Mouse (Mus musculus): ENCODE results near the gene BC005624. TPM values are rescaled to one million over a fixed set of nuclear protein-coding genes. Genes with fewer than 3 reads are reported as not detected.
"Not testable (repeated sequence)": the region's sequence is repeated elsewhere in the genome, so short reads cannot be mapped to it uniquely, and the experiment has no call there.

The BC005624 gene
- polyA plus RNA-seq, 1 experiment from 2014 or later, result 53.5 TPM

DNA sequence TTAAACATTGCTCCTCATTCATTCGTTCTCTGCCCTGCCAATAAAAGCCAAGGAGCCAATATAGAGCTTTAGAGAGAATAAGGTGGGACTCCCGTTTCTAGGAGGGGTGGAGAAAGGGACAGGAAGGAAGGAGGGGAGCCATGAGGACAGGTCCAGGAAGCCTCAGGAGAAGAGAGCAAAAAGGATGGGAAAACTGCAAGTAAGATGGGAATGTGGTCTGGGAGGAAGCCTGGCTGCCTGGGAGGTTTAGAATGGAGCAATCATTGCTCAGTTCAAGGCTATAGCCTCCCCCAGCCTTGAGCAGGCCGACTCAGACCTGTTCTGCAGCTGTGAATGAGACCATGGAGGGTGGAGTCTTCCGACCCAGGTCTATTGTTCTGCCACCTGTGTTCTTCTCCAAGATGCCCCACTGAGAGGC, 43.4 kb downstream of the BC005624 start:
- no peak overlapping the region for H3K27ac ChIP-seq (ENCODE audit: low read depth, low read length)
- no peak overlapping the region for H3K9ac ChIP-seq (ENCODE audit: low read depth, low read length)
- H3K4me3 ChIP-seq (ENCODE audit: low read depth, low read length), result no peak overlapping the region
- ATAC-seq (replicated peaks; ENCODE audit: low FRiP score), result no peak
- no peak for DNase-seq (ENCODE audit: low spot score)
- WGBS, result 48% methylated on average over 4 of the region's 4 CpGs
- no peaks in the 10 kb centered on the region for H3K27me3 ChIP-seq (replicated peaks; ENCODE audit: control insufficient read depth, insufficient read depth, low read length)
- H3K36me3 ChIP-seq (ENCODE audit: control insufficient read depth, insufficient read depth, low read length), result no peaks in the 10 kb centered on the region
- no peak overlapping the region for H3K4me2 ChIP-seq
- no peaks in the 10 kb centered on the region for H3K4me1 ChIP-seq (replicated peaks; ENCODE audit: control insufficient read depth, insufficient read depth, low read length)
- H3K9me3 ChIP-seq (ENCODE audit: control insufficient read depth, low read length), result no peaks in the 10 kb centered on the region

GRCm38 (mm10) chr2:30937731-30938130, 44.3 kb downstream of the BC005624 start:
- ATAC-seq (replicated peaks; ENCODE audit: low FRiP score) (no peak), DNase-seq (ENCODE audit: low spot score) (no peak)
- H3K27me3 ChIP-seq (replicated peaks; ENCODE audit: control insufficient read depth, insufficient read depth, low read length), result no peaks in the 10 kb centered on the region
- H3K4me2 ChIP-seq, result no peak overlapping the region
- no peak overlapping the region for H3K9ac ChIP-seq (ENCODE audit: low read depth, low read length)
- H3K9me3 ChIP-seq (ENCODE audit: control insufficient read depth, low read length), result no peaks in the 10 kb centered on the region
- no peak overlapping the region for H3K27ac ChIP-seq (ENCODE audit: low read depth, low read length)
- no peak overlapping the region for H3K4me3 ChIP-seq (ENCODE audit: low read depth, low read length)
- no peaks in the 10 kb centered on the region for H3K4me1 ChIP-seq (replicated peaks; ENCODE audit: control insufficient read depth, insufficient read depth, low read length)
- WGBS, result 81% methylated on average over 8 of the region's 8 CpGs
- H3K36me3 ChIP-seq (ENCODE audit: control insufficient read depth, insufficient read depth, low read length), result no peaks in the 10 kb centered on the region

GRCm38 (mm10) chr2:30936808-30937207, 45.2 kb downstream of the BC005624 start:
- DNase-seq (ENCODE audit: low spot score) (no peak), ATAC-seq (replicated peaks; ENCODE audit: low FRiP score) (no peak)
- WGBS, result 78% methylated on average over 3 of the region's 3 CpGs
- H3K4me3 ChIP-seq (ENCODE audit: low read depth, low read length), result no peak overlapping the region
- no peak overlapping the region for H3K9ac ChIP-seq (ENCODE audit: low read depth, low read length)
- H3K9me3 ChIP-seq (ENCODE audit: control insufficient read depth, low read length), result no peaks in the 10 kb centered on the region
- H3K4me2 ChIP-seq, result no peak overlapping the region
- H3K27me3 ChIP-seq (replicated peaks; ENCODE audit: control insufficient read depth, insufficient read depth, low read length), result no peaks in the 10 kb centered on the region
- H3K36me3 ChIP-seq (ENCODE audit: control insufficient read depth, insufficient read depth, low read length), result no peaks in the 10 kb centered on the region
- H3K4me1 ChIP-seq (replicated peaks; ENCODE audit: control insufficient read depth, insufficient read depth, low read length), result no peaks in the 10 kb centered on the region
- no peak overlapping the region for H3K27ac ChIP-seq (ENCODE audit: low read depth, low read length)

DNA sequence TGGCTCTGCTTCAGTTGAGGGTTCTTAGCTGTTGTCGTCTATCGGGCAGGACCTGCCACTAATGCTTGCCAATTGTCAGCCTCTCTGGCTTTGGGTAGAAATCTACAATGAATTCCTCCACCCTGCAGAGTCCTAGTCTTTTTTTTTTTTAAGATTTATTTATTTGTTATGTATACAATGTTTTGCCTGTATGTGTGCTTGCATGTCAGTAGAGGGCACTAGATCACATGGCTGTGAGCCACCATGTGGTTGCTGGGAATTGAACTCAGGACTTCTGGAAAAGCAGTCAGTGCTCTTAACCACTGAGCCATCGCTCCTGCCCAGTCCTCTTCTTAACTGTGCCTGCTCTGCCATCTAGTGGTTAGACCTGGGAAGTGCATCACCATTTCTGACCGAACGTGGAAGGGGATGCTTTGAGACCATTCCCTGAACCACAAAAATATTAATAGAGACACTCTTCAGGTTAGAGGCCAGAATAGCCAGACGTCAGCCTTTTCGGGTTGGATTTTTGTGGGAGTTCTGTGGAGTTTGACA, 48.0 kb downstream of the BC005624 start:
- 18% methylated on average over 7 of the region's 7 CpGs for WGBS
- peaks cover 7% of the 10 kb centered on the region for H3K4me1 ChIP-seq (replicated peaks; ENCODE audit: control insufficient read depth, insufficient read depth, low read length)
- ATAC-seq (replicated peaks; ENCODE audit: low FRiP score) (no peak), DNase-seq (ENCODE audit: low spot score) (no peak)
- no peak overlapping the region for H3K27ac ChIP-seq (ENCODE audit: low read depth, low read length)
- no peak overlapping the region for H3K9ac ChIP-seq (ENCODE audit: low read depth, low read length)
- no peak overlapping the region for H3K4me2 ChIP-seq
- no peaks in the 10 kb centered on the region for H3K36me3 ChIP-seq (ENCODE audit: control insufficient read depth, insufficient read depth, low read length)
- no peak overlapping the region for H3K4me3 ChIP-seq (ENCODE audit: low read depth, low read length)
- no peaks in the 10 kb centered on the region for H3K9me3 ChIP-seq (ENCODE audit: control insufficient read depth, low read length)
- H3K27me3 ChIP-seq (replicated peaks; ENCODE audit: control insufficient read depth, insufficient read depth, low read length), result no peaks in the 10 kb centered on the region

DNA sequence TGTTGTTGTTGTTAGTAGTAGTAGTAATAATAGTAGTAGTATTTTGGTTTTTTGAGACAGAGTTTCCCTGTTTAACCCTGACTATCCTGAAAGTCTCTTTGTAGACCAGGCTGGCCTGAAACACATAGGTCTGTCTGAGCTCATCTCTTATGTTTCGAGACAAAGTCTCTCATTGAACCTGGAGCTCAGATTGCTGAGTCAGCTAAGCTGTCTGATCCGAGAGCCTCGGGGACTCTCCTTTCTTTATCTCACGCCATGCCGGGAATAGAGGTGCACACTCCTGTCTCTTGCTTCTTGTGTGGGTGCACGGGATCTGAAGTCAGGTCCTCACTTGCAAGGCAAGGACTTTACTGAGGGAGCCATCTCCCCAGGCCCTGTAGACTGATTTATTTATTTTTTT, 49.0 kb downstream of the BC005624 start:
- Histone ChIP-seq H3K4me3 (ENCODE audit: low read depth, low read length) (no peak overlapping the region), H3K9ac (ENCODE audit: low read depth, low read length) (no peak overlapping the region), H3K36me3 (ENCODE audit: control insufficient read depth, insufficient read depth, low read length) (no peaks in the 10 kb centered on the region), H3K9me3 (ENCODE audit: control insufficient read depth, low read length) (no peaks in the 10 kb centered on the region), H3K27me3 (replicated peaks; ENCODE audit: control insufficient read depth, insufficient read depth, low read length) (no peaks in the 10 kb centered on the region), H3K27ac (ENCODE audit: low read depth, low read length) (no peak overlapping the region), H3K4me1 (replicated peaks; ENCODE audit: control insufficient read depth, insufficient read depth, low read length) (peaks cover 11% of the 10 kb centered on the region), H3K4me2 (no peak overlapping the region)
- no peak for ATAC-seq (replicated peaks; ENCODE audit: low FRiP score)
- 76% methylated on average over 6 of the region's 6 CpGs for WGBS
- DNase-seq (ENCODE audit: low spot score), result no peak

GRCm38 (mm10) chr2:30931922-30932321, 50.1 kb downstream of the BC005624 start:
- Histone ChIP-seq H3K9me3 (ENCODE audit: control insufficient read depth, low read length) (no peaks in the 10 kb centered on the region), H3K36me3 (ENCODE audit: control insufficient read depth, insufficient read depth, low read length) (no peaks in the 10 kb centered on the region), H3K27me3 (replicated peaks; ENCODE audit: control insufficient read depth, insufficient read depth, low read length) (no peaks in the 10 kb centered on the region), H3K27ac (ENCODE audit: low read depth, low read length) (no peak overlapping the region), H3K9ac (ENCODE audit: low read depth, low read length) (no peak overlapping the region), H3K4me3 (ENCODE audit: low read depth, low read length) (no peak overlapping the region), H3K4me1 (replicated peaks; ENCODE audit: control insufficient read depth, insufficient read depth, low read length) (peaks cover 11% of the 10 kb centered on the region), H3K4me2 (no peak overlapping the region)
- ATAC-seq (replicated peaks; ENCODE audit: low FRiP score), result no peak
- 80% methylated on average over 3 of the region's 3 CpGs for WGBS
- DNase-seq (ENCODE audit: low spot score), result no peak

- not testable (repeated sequence) for ATAC-seq (replicated peaks; ENCODE audit: low FRiP score)
Measured at GRCm38 (mm10) chr2:30930846-30931245, 51.2 kb downstream of the BC005624 start.

GRCm38 (mm10) chr2:30929483-30930045, 52.4 kb downstream of the BC005624 start, which contains the start of gene Ptges:
TSS of gene Ptges (minus strand) at chr2:30929863.
- no peaks in the 10 kb centered on the region for H3K9me3 ChIP-seq (ENCODE audit: control insufficient read depth, low read length)
- ATAC-seq (replicated peaks; ENCODE audit: low FRiP score), result 0 out of 2 replicates have a peak, but pooled peaks have one; percentile 40
- 5% methylated on average over 23 of the region's 23 CpGs for WGBS
- no peaks in the 10 kb centered on the region for H3K36me3 ChIP-seq (ENCODE audit: control insufficient read depth, insufficient read depth, low read length)
- peaks cover 11% of the 10 kb centered on the region for H3K4me1 ChIP-seq (replicated peaks; ENCODE audit: control insufficient read depth, insufficient read depth, low read length)
- H3K27me3 ChIP-seq (replicated peaks; ENCODE audit: control insufficient read depth, insufficient read depth, low read length), result no peaks in the 10 kb centered on the region
- peak; percentile 65 for DNase-seq (ENCODE audit: low spot score)
- H3K27ac ChIP-seq (ENCODE audit: low read depth, low read length), result no peak within 1 kb of the TSS
- H3K4me3 ChIP-seq (ENCODE audit: low read depth, low read length), result peak within 1 kb of the TSS; percentile 36
- H3K4me2 ChIP-seq, result peak within 1 kb of the TSS; percentile 58
- H3K9ac ChIP-seq (ENCODE audit: low read depth, low read length), result peak within 1 kb of the TSS; percentile 0; the same call in 1 of the 2 replicates

More at GRCm38 (mm10) chr2:30930846-30931245, 51.2 kb downstream of the BC005624 start:
- H3K36me3 ChIP-seq (ENCODE audit: control insufficient read depth, insufficient read depth, low read length); H3K27me3 ChIP-seq (replicated peaks; ENCODE audit: control insufficient read depth, insufficient read depth, low read length); DNase-seq (ENCODE audit: low spot score); H3K4me3 ChIP-seq (ENCODE audit: low read depth, low read length); H3K4me2 ChIP-seq; H3K9me3 ChIP-seq (ENCODE audit: control insufficient read depth, low read length); H3K27ac ChIP-seq (ENCODE audit: low read depth, low read length); H3K9ac ChIP-seq (ENCODE audit: low read depth, low read length): not testable (repeated sequence)
- 65% methylated on average over 2 of the region's 2 CpGs for WGBS
- H3K4me1 ChIP-seq (replicated peaks; ENCODE audit: control insufficient read depth, insufficient read depth, low read length), result peaks cover 11% of the 10 kb centered on the region

GRCm38 (mm10) chr2:30928893-30929482, 53.0 kb downstream of the BC005624 start:
- Histone ChIP-seq H3K27ac (ENCODE audit: low read depth, low read length) (no peak overlapping the region), H3K4me3 (ENCODE audit: low read depth, low read length) (peak overlapping the region; percentile 36), H3K4me1 (replicated peaks; ENCODE audit: control insufficient read depth, insufficient read depth, low read length) (peaks cover 11% of the 10 kb centered on the region), H3K9me3 (ENCODE audit: control insufficient read depth, low read length) (no peaks in the 10 kb centered on the region), H3K4me2 (peak overlapping the region; percentile 58), H3K27me3 (replicated peaks; ENCODE audit: control insufficient read depth, insufficient read depth, low read length) (no peaks in the 10 kb centered on the region), H3K36me3 (ENCODE audit: control insufficient read depth, insufficient read depth, low read length) (no peaks in the 10 kb centered on the region), H3K9ac (ENCODE audit: low read depth, low read length) (peak overlapping the region; percentile 0; the same call in 1 of the 2 replicates)
- ATAC-seq (replicated peaks; ENCODE audit: low FRiP score) (peak; percentile 90), DNase-seq (ENCODE audit: low spot score) (peak; percentile 60)
- 26% methylated on average over 12 of the region's 12 CpGs for WGBS
